Mouse (Mus musculus): ENCODE measurements at regions not wholly inside any gene's neighbourhood (a gene's known extent, or its start where the extent isn't known, plus 50 kb on each side); places are given as distances from the start of the nearest gene placed in this dataset.

DNA sequence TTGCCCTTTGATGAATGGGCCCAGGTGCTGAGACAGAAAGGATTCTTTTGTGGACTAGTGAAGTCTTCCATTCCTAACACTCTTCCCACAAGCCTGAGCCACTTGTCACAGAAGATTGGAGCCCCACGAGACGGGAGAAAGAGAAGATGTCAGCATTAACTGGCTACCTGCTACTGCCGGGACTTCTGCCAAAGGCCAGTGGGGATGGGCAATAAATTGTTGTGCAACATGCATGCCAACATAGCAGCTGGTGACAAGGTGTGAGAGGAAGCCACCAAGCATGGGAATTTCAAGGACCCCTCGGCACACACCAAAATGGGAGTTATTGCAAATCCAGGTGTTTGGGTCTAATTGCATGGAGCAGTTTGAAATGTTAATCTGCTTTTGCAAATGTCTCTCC, 63.6 kb upstream of the Rpl10-ps3 start:
- no peak for TF ChIP-seq USF1 (IDR thresholded peaks at IDR 0.05; ENCODE audit: low read depth)
- TF ChIP-seq MAX (IDR thresholded peaks at IDR 0.05; ENCODE audit: low read depth), result no peak
- no peak for TF ChIP-seq POLR2A (IDR thresholded peaks at IDR 0.05; ENCODE audit: insufficient read length, low read depth)
- TF ChIP-seq POLR2AphosphoS2 (IDR thresholded peaks at IDR 0.05; ENCODE audit: insufficient read length, low read depth), result no peak
- no peak for TF ChIP-seq E2F4 (IDR thresholded peaks at IDR 0.05; ENCODE audit: insufficient read depth)
- no peak for TF ChIP-seq SRF (IDR thresholded peaks at IDR 0.05; ENCODE audit: control insufficient read depth, insufficient read length, low read depth)
- no peak for TF ChIP-seq TCF12 (IDR thresholded peaks at IDR 0.05; ENCODE audit: insufficient read depth, poor library complexity, severe bottlenecking)
- no peak for TF ChIP-seq CEBPB (IDR thresholded peaks at IDR 0.05; ENCODE audit: insufficient read depth, poor library complexity, severe bottlenecking)
- no peak for TF ChIP-seq REST (IDR thresholded peaks at IDR 0.05; ENCODE audit: insufficient read depth, insufficient read length)
